Mouse (Mus musculus): ENCODE data around the gene Ssr2. TPM values are rescaled to one million over a fixed set of nuclear protein-coding genes. Genes with fewer than 3 reads are reported as not detected.
A peak's percentile ranks its signal among the peaks of the same experiment; 100 is the strongest.

The Ssr2 gene
- total and polyA plus RNA-seq, 3 experiments = 346 to 377 (median 364) TPM

DNA sequence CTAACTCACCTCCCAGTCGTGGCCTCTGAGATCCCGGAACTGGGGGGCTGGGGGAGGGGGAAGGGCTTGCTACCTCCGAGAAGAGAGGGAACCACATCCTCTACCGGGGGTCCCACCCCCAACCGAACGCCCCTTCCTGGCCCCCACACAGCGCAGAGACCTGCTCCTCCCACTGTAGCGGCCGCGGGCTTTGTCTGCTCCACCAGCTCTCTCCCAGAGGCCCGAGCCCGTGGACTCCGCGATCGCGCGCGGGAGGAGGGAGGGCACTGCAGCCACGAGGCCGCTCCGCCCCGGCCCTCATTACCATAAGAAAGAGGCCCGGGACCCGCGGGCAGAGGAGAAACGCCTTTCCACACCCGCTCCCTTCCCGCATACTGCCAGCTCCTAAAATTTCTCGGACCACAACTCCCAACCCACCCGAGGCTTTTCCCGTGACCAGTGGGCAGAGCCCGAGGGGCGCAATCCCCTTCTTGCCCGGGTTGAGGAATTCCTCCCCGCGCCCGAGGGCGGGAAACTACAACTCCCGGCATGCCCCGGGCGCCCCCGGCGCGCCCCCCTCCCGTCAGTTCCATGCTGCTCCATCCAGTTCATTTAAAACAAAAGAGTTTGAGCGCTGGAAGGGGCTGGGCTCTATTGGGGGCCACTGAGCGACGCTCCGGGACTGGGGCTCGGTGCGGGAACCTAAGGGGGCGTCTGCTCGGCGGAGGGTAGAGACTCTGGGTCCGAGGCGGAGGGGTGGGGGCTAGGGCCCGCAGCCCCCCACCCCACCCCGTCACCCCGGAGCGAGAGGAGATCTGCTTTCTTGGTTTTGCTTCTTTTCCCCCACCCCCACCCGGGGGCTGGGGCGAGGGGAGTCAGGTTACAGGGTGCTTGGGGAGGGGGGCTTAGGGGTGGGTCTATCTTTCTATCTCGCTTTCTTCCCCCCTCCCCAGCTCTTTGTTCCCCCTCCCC, 44.1 kb upstream of the Ssr2 start (continued):
- TF ChIP-seq UBTF (IDR thresholded peaks at IDR 0.05; ENCODE audit: low read depth, low read length) (0 out of 2 replicates have a peak, but pooled peaks have one; percentile 7), POLR2A (IDR thresholded peaks at IDR 0.05; ENCODE audit: low read depth, low read length) (peak; percentile 66; the same call in 1 of the 2 replicates), TCF12 (IDR thresholded peaks at IDR 0.05; ENCODE audit: low read depth, low read length) (peak; percentile 11), ZMIZ1 (IDR thresholded peaks at IDR 0.05; ENCODE audit: low read depth, low read length) (no peak), MAZ (IDR thresholded peaks at IDR 0.05; ENCODE audit: low read depth, low read length) (peak; percentile 94), GABPA (IDR thresholded peaks at IDR 0.05; ENCODE audit: insufficient replicate concordance, low read depth, low read length) (no peak; the same call in 1 of the 2 replicates), MXI1 (IDR thresholded peaks at IDR 0.05; ENCODE audit: low read depth, low read length) (peak; percentile 96), MYC (IDR thresholded peaks at IDR 0.05; ENCODE audit: low read depth, low read length) (peak; percentile 58; the same call in 1 of the 2 replicates), JUN (IDR thresholded peaks at IDR 0.05; ENCODE audit: insufficient read depth, low read depth, low read length) (no peak), POLR2AphosphoS2 (IDR thresholded peaks at IDR 0.05; ENCODE audit: low read depth, low read length) (no peak)

DNA sequence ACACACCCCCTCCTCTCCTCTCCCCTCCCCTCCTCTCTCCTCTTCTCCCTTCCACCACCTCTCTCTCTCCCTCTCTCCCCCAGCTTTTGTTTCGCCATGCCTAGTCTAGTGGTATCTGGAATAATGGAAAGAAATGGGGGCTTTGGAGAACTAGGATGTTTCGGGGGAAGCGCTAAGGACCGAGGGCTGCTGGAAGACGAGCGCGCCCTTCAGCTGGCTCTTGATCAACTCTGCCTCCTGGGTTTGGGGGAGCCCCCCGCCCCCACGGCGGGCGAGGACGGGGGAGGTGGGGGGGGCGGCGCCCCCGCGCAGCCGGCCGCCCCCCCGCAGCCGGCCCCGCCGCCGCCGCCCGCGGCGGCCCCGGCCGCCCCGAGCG, 43.4 kb upstream of the Ssr2 start, which contains the start of gene Mex3a:
Gene Mex3a, plus strand, starts transcription at position 97 of the 376 bp plus-strand sequence.
- H3K27me3 ChIP-seq (replicated peaks) = peaks cover 9% of the 10 kb centered on the region
- peak within 1 kb of the TSS; percentile 95 for H3K9ac ChIP-seq (ENCODE audit: insufficient read depth, low read depth)
- peak within 1 kb of the TSS; percentile 26; the same call in 1 of the 2 replicates for H3K27ac ChIP-seq (ENCODE audit: insufficient read depth, low read depth)
- H3K4me2 ChIP-seq (ENCODE audit: insufficient read depth, low read depth, poor library complexity, severe bottlenecking) = peak within 1 kb of the TSS; percentile 90
- peaks cover 20 to 47% of the 10 kb centered on the region in 2 experiments for H3K4me1 ChIP-seq (ENCODE audit: control insufficient read depth in 1 of 2, insufficient read depth in 2 of 2)
- no peak for TF ChIP-seq SMC3 (IDR thresholded peaks at IDR 0.05; ENCODE audit: low read depth, low read length)
- 0 out of 2 replicates have a peak, but pooled peaks have one; percentile 14 for TF ChIP-seq MAZ (IDR thresholded peaks at IDR 0.05; ENCODE audit: low read depth, low read length)
- dilution Hi-C loops (cut with MboI; ENCODE audit: extremely low pct_ligation_motif_present, extremely low pct_unique_long_range_greater_than_20kb, low sequenced_read_pairs) (no loop called here), in situ Hi-C loops (cut with MboI; ENCODE audit: low pct_ligation_motif_present, low pct_unique_long_range_greater_than_20kb, low sequenced_read_pairs) (no loop called here)
- no peaks in the 10 kb centered on the region for H3K9me3 ChIP-seq (replicated peaks; ENCODE audit: low read length)
- H3K4me3 ChIP-seq (replicated peaks in 1 of 3; ENCODE audit: low read depth in 2 of 3, low read length in 2 of 3, poor library complexity in 1 of 3) = peak within 1 kb of the TSS; percentile 59 to 84 (median 79)
- peaks cover 11 to 30% of the 10 kb centered on the region in 2 experiments for H3K36me3 ChIP-seq (replicated peaks in 1 of 2; ENCODE audit: control insufficient read depth in 1 of 2, insufficient read depth in 1 of 2, low read length in 1 of 2)
- DNase-seq (ENCODE audit: extremely low read depth) = no peak
- H3K79me2 ChIP-seq (replicated peaks; ENCODE audit: control insufficient read depth, extremely low read depth, insufficient read depth, poor library complexity, severe bottlenecking) = no peaks in the 10 kb centered on the region

- H3K27me3 ChIP-seq (replicated peaks) = peaks cover 9% of the 10 kb centered on the region
- H3K9ac ChIP-seq (ENCODE audit: insufficient read depth, low read depth) = peak overlapping the region; percentile 95
- no peaks in the 10 kb centered on the region for H3K79me2 ChIP-seq (replicated peaks; ENCODE audit: control insufficient read depth, extremely low read depth, insufficient read depth, poor library complexity, severe bottlenecking)
- no peak for DNase-seq (ENCODE audit: extremely low read depth)
- no peak overlapping the region for H3K27ac ChIP-seq (ENCODE audit: insufficient read depth, low read depth)
- in situ Hi-C loops (cut with MboI; ENCODE audit: low pct_ligation_motif_present, low pct_unique_long_range_greater_than_20kb, low sequenced_read_pairs) (no loop called here), dilution Hi-C loops (cut with MboI; ENCODE audit: extremely low pct_ligation_motif_present, extremely low pct_unique_long_range_greater_than_20kb, low sequenced_read_pairs) (no loop called here)
- peak overlapping the region; percentile 40 to 84 (median 79) for H3K4me3 ChIP-seq (replicated peaks in 1 of 3; ENCODE audit: low read depth in 2 of 3, low read length in 2 of 3, poor library complexity in 1 of 3)
- no peaks in the 10 kb centered on the region for H3K9me3 ChIP-seq (replicated peaks; ENCODE audit: low read length)
- peak overlapping the region; percentile 90 for H3K4me2 ChIP-seq (ENCODE audit: insufficient read depth, low read depth, poor library complexity, severe bottlenecking)
- peak; percentile 64; the same call in 1 of the 2 replicates for TF ChIP-seq MAX (IDR thresholded peaks at IDR 0.05; ENCODE audit: low read length)
- TF ChIP-seq MAZ (IDR thresholded peaks at IDR 0.05; ENCODE audit: low read depth, low read length) = no peak
- TF ChIP-seq ZNF384 (IDR thresholded peaks at IDR 0.05; ENCODE audit: low read depth, low read length) = no peak
- no peak for TF ChIP-seq POLR2AphosphoS2 (IDR thresholded peaks at IDR 0.05; ENCODE audit: low read depth, low read length)
- TF ChIP-seq ZMIZ1 (IDR thresholded peaks at IDR 0.05; ENCODE audit: low read depth, low read length) = no peak
- TF ChIP-seq CHD2 (IDR thresholded peaks at IDR 0.05; ENCODE audit: low read length) = no peak
- no peak for TF ChIP-seq ZC3H11A (IDR thresholded peaks at IDR 0.05; ENCODE audit: low read depth, low read length)
- no peak for TF ChIP-seq RAD21 (IDR thresholded peaks at IDR 0.05; ENCODE audit: low read depth, low read length)
- peak; percentile 35; the same call in 1 of the 2 replicates for TF ChIP-seq SIN3A (IDR thresholded peaks at IDR 0.05; ENCODE audit: low read length)
- no peak for TF ChIP-seq SMC3 (IDR thresholded peaks at IDR 0.05; ENCODE audit: low read depth, low read length)
- TF ChIP-seq ZKSCAN1 (IDR thresholded peaks at IDR 0.05; ENCODE audit: borderline replicate concordance, low read depth, low read length) = no peak
- peak; percentile 85 for TF ChIP-seq MXI1 (IDR thresholded peaks at IDR 0.05; ENCODE audit: low read depth, low read length)
- no peak for TF ChIP-seq JUND (conservative IDR thresholded peaks at IDR 0.05; ENCODE audit: low read depth, low read length)
- no peak for TF ChIP-seq NRF1 (IDR thresholded peaks at IDR 0.05; ENCODE audit: low read depth, low read length)
- TF ChIP-seq RCOR1 (conservative IDR thresholded peaks at IDR 0.05; ENCODE audit: low read depth, low read length) = no peak
- no peak for TF ChIP-seq TCF12 (IDR thresholded peaks at IDR 0.05; ENCODE audit: low read depth, low read length)
- 0 out of 2 replicates have a peak, but pooled peaks have one; percentile 34 for TF ChIP-seq MYC (IDR thresholded peaks at IDR 0.05; ENCODE audit: low read depth, low read length)
- peaks cover 16 to 41% of the 10 kb centered on the region in 2 experiments for H3K4me1 ChIP-seq (ENCODE audit: control insufficient read depth in 1 of 2, insufficient read depth in 2 of 2)
- H3K36me3 ChIP-seq (replicated peaks in 1 of 2; ENCODE audit: control insufficient read depth in 1 of 2, insufficient read depth in 1 of 2, low read length in 1 of 2) = peaks cover 13 to 28% of the 10 kb centered on the region in 2 experiments
These were observed 42.8 kb upstream of the Ssr2 start for GRCm38 (mm10) chr3:88532689-88533511.

Measured in CH12.LX (cell line).